Mouse (Mus musculus) right cerebral cortex, adult 18-20 months (tissue): ENCODE results near the gene Creb5.

Experiments used
- DNase-seq: peaks from one replicate; pipeline ENCODE4 v3.0.0; 2022; ENCODE audit warnings: mixed read lengths

Creb5 gene

GRCm38 (mm10) chr6:53596402-53596801 is 309.3 kb downstream of the Creb5 start:
- DNase-seq = no peak

DNA sequence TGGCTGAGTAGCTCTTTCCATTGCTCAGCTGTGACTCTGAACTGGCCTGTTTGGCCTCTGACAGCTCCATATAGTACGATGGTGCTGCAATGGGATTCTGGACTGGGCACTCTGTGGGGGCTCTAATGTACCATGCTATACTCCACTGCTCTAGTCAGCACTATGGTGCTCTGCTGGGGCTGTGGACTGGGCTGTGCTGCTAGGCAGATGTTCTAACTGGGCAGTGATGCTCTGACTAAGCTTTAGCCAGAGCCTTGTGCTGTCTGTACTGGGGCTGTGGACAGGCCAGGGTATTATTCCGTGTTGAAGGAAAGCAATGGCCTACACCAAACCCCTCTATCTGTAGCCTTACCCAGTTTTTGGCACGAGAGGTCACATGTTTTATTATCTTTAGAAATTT is 316.0 kb downstream of the Creb5 start:
- DNase-seq = no peak

GRCm38 (mm10) chr6:53603695-53604094 is 316.6 kb downstream of the Creb5 start:
- no peak for DNase-seq

GRCm38 (mm10) chr6:53604386-53604785 is 317.3 kb downstream of the Creb5 start:
- no peak for DNase-seq

DNA sequence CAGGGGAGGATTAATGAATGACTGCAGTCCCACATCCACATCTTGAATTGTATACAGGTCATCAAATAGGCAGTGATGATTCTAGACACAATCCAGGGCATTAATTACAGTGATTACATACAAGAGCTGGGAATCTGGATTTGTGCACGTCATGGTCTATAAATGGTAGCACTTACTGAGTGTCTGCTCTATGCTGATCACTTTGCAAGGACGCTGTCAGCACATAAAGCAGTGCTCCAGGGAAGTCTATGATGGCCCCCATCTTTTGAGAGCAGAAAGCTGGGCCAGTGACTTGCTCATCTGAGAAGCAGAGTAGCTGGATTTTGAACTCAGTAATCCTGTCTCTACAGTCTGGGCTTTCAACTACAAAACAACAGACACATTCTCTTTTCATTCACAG is 318.1 kb downstream of the Creb5 start:
- no peak for DNase-seq

DNA sequence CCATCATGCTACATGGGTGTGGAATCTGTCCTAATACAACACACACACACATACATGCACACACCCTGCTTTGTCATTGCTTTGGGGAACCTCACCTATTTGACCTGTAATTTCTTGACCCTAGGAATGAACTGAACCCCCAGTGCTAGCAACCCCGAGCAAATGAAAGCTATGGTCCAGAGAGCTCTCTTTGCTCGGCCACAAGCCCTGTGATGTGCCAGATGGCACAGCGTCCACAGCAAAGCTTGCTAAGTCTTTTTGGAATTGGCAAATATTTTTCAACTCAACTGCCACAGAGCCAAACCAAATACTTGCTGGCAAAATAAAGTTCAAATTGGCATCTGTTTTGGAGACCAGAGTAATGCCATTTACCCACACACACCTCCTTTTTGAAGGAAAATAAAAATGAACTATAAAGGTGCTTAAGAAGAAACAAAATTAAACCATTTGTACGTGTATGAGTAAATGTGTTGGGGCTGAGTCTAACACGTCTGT is 324.4 kb downstream of the Creb5 start:
- no peak for DNase-seq

- DNase-seq = no peak
These were observed 325.6 kb downstream of the Creb5 start for GRCm38 (mm10) chr6:53612681-53613080.

DNA sequence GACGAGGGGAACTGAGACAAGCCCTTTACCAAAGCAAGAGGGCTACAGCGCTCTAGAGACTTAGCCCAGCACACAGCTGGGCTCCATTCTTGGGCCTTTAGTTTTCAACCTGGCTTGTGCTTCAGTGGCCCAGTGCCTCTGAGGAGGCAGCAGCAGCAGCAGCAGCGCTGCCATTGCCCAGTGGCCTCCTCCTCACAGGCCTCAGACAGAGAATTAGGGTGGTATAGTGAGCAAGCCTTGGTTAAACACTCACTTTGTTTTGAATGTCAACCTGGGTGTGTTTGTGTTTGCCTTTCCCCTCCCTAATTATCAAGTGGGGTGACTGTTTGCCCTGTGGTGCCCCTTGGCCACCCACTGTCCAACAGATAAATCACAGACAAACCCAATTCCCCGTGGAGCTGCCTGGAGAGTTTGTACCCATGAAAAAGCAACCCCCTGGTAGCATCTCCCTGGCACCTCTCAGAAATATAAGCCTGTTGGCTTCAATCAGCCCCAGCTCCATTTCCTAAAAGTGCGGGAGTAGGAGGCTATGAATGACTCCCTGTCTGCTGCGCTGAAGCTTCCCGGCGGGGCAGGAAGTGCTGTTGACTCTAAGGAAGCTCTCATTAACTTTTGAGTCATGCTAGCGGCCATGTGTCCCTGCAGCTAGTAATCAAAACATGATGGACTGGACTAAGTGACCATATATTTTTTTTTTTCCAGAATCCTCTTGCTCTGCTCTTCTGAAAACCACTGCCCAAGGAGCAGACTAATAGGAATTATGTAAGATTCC is 328.6 kb downstream of the Creb5 start:
- no peak for DNase-seq

- DNase-seq = no peak
These were observed 331.1 kb downstream of the Creb5 start for GRCm38 (mm10) chr6:53618164-53618563.

DNA sequence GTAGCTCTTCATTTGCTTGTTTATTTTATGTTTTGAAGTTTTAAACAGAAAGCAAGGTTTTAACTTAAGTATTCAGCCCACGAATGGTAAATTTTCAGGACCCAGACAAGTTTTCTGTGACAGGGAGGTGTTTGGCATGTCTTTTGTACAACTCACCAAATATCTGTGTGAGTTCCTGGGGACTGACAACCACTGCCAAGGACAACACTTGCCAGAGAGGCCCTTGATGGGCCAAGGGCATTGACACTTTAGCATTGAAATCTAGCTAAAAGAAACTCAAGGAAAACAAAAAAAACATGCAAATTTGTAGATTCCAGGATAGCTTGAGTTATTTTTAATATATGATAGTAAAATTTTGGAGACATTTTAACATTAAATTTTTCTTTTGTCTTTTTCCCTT is 332.6 kb downstream of the Creb5 start:
- DNase-seq = no peak

GRCm38 (mm10) chr6:53621295-53621694 is 334.2 kb downstream of the Creb5 start:
- no peak for DNase-seq

DNA sequence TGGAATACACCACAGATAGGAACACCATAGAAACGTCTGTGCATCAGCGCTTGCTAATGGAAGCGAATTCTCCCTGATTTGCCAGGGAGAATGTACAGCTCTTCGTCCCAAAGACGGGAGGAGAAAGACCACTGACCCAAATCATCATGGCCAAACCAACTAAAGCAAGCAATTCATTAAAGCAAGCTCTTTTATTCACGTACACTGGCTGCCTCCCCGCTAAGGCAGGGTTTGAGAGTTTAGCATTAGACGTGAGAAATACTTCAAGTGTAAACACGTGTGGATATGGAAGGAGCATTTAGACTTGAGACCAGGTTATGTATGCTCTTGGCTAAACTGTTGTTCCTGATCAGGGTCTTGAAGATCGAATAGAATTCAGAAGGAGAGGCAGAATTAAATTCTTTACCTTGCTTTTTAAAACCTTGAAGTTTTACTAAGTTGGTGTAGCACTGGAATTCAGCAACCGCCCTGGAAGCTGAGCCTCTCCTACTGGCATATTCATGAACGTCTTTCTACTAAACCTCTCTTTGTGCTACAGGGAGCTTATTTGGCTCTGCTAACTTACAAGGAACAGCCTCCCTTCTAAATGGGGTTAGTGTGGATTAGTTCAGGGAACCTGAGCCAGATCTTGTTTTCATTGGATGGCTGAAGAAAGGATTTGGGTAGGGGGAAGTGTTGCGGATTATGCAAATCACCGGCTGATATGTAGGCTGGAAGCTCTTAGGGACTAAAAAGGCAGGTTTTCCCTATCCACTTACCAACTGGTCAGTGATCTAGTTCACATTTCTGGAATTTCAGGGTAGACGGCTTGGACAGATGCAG is 337.6 kb downstream of the Creb5 start:
- no peak for DNase-seq

GRCm38 (mm10) chr6:53626044-53626443 is 339.0 kb downstream of the Creb5 start:
- DNase-seq = no peak

DNA sequence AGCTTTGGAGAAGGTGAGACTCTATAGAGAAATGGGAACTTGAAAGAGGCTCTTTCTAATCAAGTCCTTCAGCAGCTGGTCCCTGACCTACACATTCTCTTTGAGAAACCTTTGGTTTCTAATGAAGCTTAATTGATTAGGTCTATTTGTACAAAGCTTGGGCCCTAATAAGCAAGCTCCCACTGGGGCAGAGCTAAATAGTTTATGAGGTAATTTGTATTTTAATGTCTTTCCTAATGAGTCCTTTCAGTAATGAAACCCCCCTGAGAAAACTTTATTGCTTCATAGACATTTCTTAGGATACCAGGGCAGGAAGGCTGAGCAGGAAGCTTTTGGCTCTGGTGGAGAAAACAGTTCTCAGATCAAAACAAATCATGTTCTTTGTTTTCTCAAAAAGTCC is 341.6 kb downstream of the Creb5 start:
- DNase-seq = no peak

GRCm38 (mm10) chr6:53635453-53635852 is 348.4 kb downstream of the Creb5 start:
- DNase-seq = no peak

DNA sequence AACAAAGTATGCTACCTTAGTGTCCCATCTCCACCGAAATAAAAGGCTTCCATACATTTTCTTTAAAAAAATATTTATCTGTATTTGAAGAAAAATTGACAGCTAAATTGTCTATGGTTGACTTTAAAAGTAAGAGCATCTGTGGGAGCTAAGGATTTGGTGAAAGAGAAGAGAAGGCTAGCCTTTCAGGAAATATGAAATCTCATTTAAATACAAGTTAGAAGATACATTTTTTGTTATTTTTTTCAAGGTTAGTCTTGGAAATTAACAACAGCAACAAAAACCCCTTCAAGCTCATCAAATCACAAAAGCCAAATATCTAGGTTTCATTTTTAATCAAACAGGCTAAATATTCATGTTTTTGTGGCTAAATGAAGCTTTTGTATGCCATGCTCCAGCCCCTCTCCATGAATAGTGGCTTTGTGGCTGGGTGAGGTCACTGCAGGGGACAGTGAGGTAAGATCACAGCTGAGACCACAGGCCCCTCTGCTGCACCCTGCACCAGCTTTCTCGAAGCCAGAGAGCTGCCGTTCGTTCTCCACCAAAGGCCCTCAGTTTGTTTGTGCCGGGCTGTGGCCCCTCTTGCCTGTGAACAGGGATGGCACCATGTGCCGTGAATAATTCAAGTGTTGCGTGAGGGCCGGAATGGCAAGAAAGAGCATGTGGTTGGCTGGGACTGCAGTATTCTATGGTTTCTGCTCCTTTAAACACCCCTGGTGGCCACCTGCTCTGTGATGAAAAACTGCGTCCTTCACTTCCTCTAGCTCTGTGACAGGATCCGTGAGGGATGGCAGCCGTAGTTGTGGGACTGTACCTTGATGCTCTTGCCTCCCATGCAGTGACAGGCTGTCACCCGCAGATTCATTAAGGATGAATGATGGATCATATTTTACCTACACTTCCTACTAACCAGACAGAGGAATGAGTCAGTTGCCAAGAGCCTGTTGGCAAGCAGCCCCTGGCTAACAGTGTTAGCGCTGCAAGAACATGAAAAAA is 350.6 kb downstream of the Creb5 start:
- peak; percentile 55 for DNase-seq

DNA sequence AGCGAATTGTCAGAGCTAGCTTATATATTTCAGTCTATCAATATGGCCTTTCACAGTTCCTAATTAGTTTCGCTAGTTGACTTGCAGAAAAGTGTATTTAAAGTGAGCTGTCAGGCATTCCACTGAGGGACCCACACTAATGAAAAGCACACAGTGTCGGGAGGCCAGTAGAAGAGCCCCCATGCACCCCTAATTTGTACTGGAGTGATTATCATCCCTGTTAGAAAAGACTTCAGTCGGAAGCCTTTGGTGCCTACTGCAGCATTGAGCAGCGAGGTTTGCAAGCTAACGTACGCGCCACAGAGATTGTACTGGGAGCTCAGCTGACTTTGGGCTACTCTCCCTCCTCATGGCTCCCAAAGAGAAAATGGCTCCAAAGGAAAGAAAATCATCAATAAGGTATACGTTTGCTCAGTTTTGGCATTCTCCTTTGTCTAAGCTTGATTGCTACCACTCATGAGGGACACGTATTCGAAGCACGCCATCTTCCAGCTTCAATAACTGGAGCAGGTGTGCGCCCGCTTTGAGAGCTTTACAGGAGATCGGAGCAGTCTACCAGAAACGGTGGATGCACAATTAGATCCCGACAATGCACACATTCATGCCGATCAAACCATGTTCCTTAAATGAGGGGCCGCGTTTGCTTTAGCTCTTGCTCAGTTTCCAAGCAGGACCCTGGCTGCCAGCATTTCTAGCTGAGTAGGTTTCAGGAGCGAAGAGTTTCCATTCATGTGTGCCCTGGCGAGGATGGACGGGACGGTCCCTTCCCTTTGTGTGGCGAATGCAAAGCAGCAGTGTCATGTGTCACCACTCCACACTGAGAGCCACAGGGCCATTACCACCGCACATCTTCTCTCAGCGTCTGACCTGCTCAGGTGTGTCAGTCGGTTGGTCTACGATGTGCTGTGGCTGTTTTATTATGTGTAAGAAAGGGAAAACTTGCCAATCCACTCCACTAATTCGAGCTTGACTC is 354.8 kb downstream of the Creb5 start:
- DNase-seq = no peak

GRCm38 (mm10) chr6:53642826-53643356 is 355.8 kb downstream of the Creb5 start:
- DNase-seq = no peak

GRCm38 (mm10) chr6:53643481-53643880 is 356.4 kb downstream of the Creb5 start:
- no peak for DNase-seq

DNA sequence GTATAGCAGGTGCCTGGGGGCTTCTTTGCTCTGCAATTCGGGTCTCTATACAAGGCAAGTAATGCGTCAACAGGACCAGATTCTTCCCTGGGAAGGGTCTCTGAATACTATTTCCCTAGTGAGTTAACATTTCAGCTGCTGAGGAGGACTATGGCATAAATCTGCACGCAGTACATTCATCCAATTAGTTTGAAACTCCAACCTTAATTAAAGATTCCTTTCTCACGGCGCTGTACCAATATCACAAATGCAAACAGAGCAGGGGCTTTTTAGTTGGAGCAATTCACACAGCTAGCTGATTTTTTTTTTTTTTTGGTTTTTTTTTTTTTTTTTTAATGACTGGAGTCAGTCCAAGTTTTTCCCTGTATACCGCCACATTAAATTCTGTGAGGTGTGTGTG is 357.0 kb downstream of the Creb5 start:
- no peak for DNase-seq

GRCm38 (mm10) chr6:53644971-53645370 is 357.9 kb downstream of the Creb5 start:
- no peak for DNase-seq
